Mouse (Mus musculus): ENCODE measurements around the gene Atxn7l1.

Atxn7l1 gene

GRCm38 (mm10) chr12:33360729-33361128 is 213.2 kb downstream of the Atxn7l1 start:
- DNase-seq (ENCODE audit: low spot score in 2 of 2), result no peak

- no peak for DNase-seq (ENCODE audit: low spot score in 2 of 2)
Observed at GRCm38 (mm10) chr12:33364511-33364910, 217.0 kb downstream of the Atxn7l1 start.

- DNase-seq (ENCODE audit: low spot score in 2 of 2), result no peak
Observed at GRCm38 (mm10) chr12:33365133-33365532, 217.6 kb downstream of the Atxn7l1 start.

- DNase-seq (ENCODE audit: low spot score in 2 of 2), result no peak
Observed at GRCm38 (mm10) chr12:33369555-33369954, 222.1 kb downstream of the Atxn7l1 start.

- DNase-seq (ENCODE audit: low spot score in 2 of 2), result peak; percentile 51 to 64
Observed at GRCm38 (mm10) chr12:33379624-33380445, 232.3 kb downstream of the Atxn7l1 start.

GRCm38 (mm10) chr12:33388842-33389241 is 241.3 kb downstream of the Atxn7l1 start:
- peak in 1 of 2 experiments; percentile 34 for DNase-seq (ENCODE audit: low spot score in 2 of 2)

GRCm38 (mm10) chr12:33390844-33391560 is 243.5 kb downstream of the Atxn7l1 start:
- no peak for DNase-seq (ENCODE audit: low spot score in 2 of 2)

GRCm38 (mm10) chr12:33394804-33395623 is 247.5 kb downstream of the Atxn7l1 start, which contains the start of gene Efcab10:
Efcab10 (plus strand) TSS chr12:33394854.
- no peak for DNase-seq (ENCODE audit: low spot score in 2 of 2)

- DNase-seq (ENCODE audit: low spot score in 2 of 2), result no peak
Observed at GRCm38 (mm10) chr12:33403265-33403693, 255.8 kb downstream of the Atxn7l1 start.

- no peak for DNase-seq (ENCODE audit: low spot score in 2 of 2)
Observed at GRCm38 (mm10) chr12:33404996-33405395, 257.5 kb downstream of the Atxn7l1 start.

GRCm38 (mm10) chr12:33405398-33406026 is 258.0 kb downstream of the Atxn7l1 start:
- DNase-seq (ENCODE audit: low spot score in 2 of 2), result no peak

GRCm38 (mm10) chr12:33411580-33412151 is 264.2 kb downstream of the Atxn7l1 start:
- no peak for DNase-seq (ENCODE audit: low spot score in 2 of 2)
